Mouse (Mus musculus) left cerebral cortex, adult 2 months (tissue): ENCODE measurements around the gene Kcnj10. TPM values are rescaled to one million over a fixed set of nuclear protein-coding genes. Genes with fewer than 3 reads are reported as not detected.

Experiments used
- DNase-seq, 2 experiments: peaks; one replicate each; pipeline ENCODE4 v3.0.0; 2021 to 2022; ENCODE audit warnings: low spot score in 2 of 2, mixed read lengths in 1 of 2; ENCODE audit errors: extremely low spot score in 1 of 2
- H3K27ac ChIP-seq: fragments of 200-600 bp; 2 replicates; pipeline ENCODE4 v1.8.1; 2022
- H3K4me3 ChIP-seq: fragments of 200-600 bp; 2 replicates; pipeline ENCODE4 v1.8.1; 2022
- CTCF ChIP-seq: fragments of 200-600 bp; IDR thresholded peaks from 2 replicates; pipeline ENCODE4 v1.8.1; 2022; ENCODE audit warnings: antibody characterized with exemption, mild to moderate bottlenecking, moderate library complexity
- intact Hi-C: fragments of 180-260 bp; cut with DNase I; formaldehyde crosslinking; loops from one replicate; pipeline ENCODE4 v1.15.1; 2025
- total RNA-seq, 2 experiments: library from RNA; stranded (reverse); gene quantifications; 2 replicates each; pipeline ENCODE4 v1.2.3; 2021

Kcnj10 gene
- total RNA-seq, 2 experiments from 2014 or later, result 86.5 to 108 TPM

GRCm38 (mm10) chr1:172313613-172314411 lies 27.2 kb upstream of the Kcnj10 start:
- Histone ChIP-seq H3K4me3 (peak overlapping the region; percentile 87), H3K27ac (peak overlapping the region; percentile 100)
- no peak for TF ChIP-seq CTCF
- peak in 1 of 2 experiments; percentile 44 for DNase-seq
- intact Hi-C loops, result loop anchor here (2.0 to 5.0 kb wide), 2 partner anchors 15 to 267 kb away; partner anchors contain the start of gene Kcnj9

- Histone ChIP-seq H3K4me3 (peak overlapping the region; percentile 87), H3K27ac (peak overlapping the region; percentile 100)
- TF ChIP-seq CTCF, result no peak
- intact Hi-C loops, result loop anchor here (5.0 kb wide), 1 partner anchor 268 kb away; no protein-coding TSS in a partner anchor
- DNase-seq, result peak in 1 of 2 experiments; percentile 34
Observed at GRCm38 (mm10) chr1:172314911-172315310, 26.1 kb upstream of the Kcnj10 start.

- Histone ChIP-seq H3K4me3 (no peak overlapping the region), H3K27ac (peak overlapping the region; percentile 87)
- intact Hi-C loops, result no loop called here
- TF ChIP-seq CTCF, result no peak
- DNase-seq, result no peak
Observed at GRCm38 (mm10) chr1:172317431-172317830, 23.6 kb upstream of the Kcnj10 start.

GRCm38 (mm10) chr1:172317946-172318345 lies 23.1 kb upstream of the Kcnj10 start:
- intact Hi-C loops, result no loop called here
- DNase-seq, result peak in 1 of 2 experiments; percentile 41
- no peak; the same call in 1 of the 2 replicates for TF ChIP-seq CTCF
- Histone ChIP-seq H3K27ac (peak overlapping the region; percentile 87), H3K4me3 (no peak overlapping the region)

GRCm38 (mm10) chr1:172318424-172319035 lies 22.5 kb upstream of the Kcnj10 start:
- no peak overlapping the region for H3K4me3 ChIP-seq
- DNase-seq, result peak in 1 of 2 experiments; percentile 66
- peak overlapping the region; percentile 87 for H3K27ac ChIP-seq
- TF ChIP-seq CTCF, result no peak
- intact Hi-C loops, result no loop called here

- TF ChIP-seq CTCF, result no peak
- Histone ChIP-seq H3K4me3 (no peak overlapping the region), H3K27ac (peak overlapping the region; percentile 92)
- intact Hi-C loops, result no loop called here
- DNase-seq, result peak in 1 of 2 experiments; percentile 43
Observed at GRCm38 (mm10) chr1:172319346-172319745, 21.7 kb upstream of the Kcnj10 start.

- Histone ChIP-seq H3K27ac (peak overlapping the region; percentile 98), H3K4me3 (no peak overlapping the region)
- intact Hi-C loops, result no loop called here
- TF ChIP-seq CTCF, result no peak
- DNase-seq, result peak; percentile 24 to 61
Observed at GRCm38 (mm10) chr1:172319921-172320411, 21.0 kb upstream of the Kcnj10 start.

- TF ChIP-seq CTCF, result no peak
- Histone ChIP-seq H3K4me3 (no peak overlapping the region), H3K27ac (peak overlapping the region; percentile 98)
- peak; percentile 27 to 52 for DNase-seq
- intact Hi-C loops, result no loop called here
Observed at GRCm38 (mm10) chr1:172322725-172323124, 18.3 kb upstream of the Kcnj10 start.

GRCm38 (mm10) chr1:172323298-172323697 lies 17.7 kb upstream of the Kcnj10 start:
- Histone ChIP-seq H3K27ac (peak overlapping the region; percentile 98), H3K4me3 (no peak overlapping the region)
- TF ChIP-seq CTCF, result no peak
- intact Hi-C loops, result no loop called here
- peak in 1 of 2 experiments; percentile 11 for DNase-seq

- TF ChIP-seq CTCF, result no peak
- H3K4me3 ChIP-seq, result no peak overlapping the region; the same call in 1 of the 2 replicates
- peak; percentile 66 to 73 for DNase-seq
- intact Hi-C loops, result no loop called here
- peak overlapping the region; percentile 98 for H3K27ac ChIP-seq
Observed at GRCm38 (mm10) chr1:172323801-172324359, 17.1 kb upstream of the Kcnj10 start.

- H3K27ac ChIP-seq, result peak overlapping the region; percentile 98
- intact Hi-C loops, result loop anchor here (5.0 kb wide), 1 partner anchor 38 kb away; no protein-coding TSS in a partner anchor
Observed at GRCm38 (mm10) chr1:172324725-172325124, 16.3 kb upstream of the Kcnj10 start.

More at GRCm38 (mm10) chr1:172324725-172325124, 16.3 kb upstream of the Kcnj10 start:
- peak; percentile 95 for TF ChIP-seq CTCF
- DNase-seq, result peak; percentile 75 to 80
- no peak overlapping the region; the same call in 1 of the 2 replicates for H3K4me3 ChIP-seq
